Mouse (Mus musculus): ENCODE measurements around the gene Pdzph1. TPM values are rescaled to one million over a fixed set of nuclear protein-coding genes. Genes with fewer than 3 reads are reported as not detected.

The Pdzph1 gene
- total RNA-seq, 1 experiment, result 0.13 TPM

DNA sequence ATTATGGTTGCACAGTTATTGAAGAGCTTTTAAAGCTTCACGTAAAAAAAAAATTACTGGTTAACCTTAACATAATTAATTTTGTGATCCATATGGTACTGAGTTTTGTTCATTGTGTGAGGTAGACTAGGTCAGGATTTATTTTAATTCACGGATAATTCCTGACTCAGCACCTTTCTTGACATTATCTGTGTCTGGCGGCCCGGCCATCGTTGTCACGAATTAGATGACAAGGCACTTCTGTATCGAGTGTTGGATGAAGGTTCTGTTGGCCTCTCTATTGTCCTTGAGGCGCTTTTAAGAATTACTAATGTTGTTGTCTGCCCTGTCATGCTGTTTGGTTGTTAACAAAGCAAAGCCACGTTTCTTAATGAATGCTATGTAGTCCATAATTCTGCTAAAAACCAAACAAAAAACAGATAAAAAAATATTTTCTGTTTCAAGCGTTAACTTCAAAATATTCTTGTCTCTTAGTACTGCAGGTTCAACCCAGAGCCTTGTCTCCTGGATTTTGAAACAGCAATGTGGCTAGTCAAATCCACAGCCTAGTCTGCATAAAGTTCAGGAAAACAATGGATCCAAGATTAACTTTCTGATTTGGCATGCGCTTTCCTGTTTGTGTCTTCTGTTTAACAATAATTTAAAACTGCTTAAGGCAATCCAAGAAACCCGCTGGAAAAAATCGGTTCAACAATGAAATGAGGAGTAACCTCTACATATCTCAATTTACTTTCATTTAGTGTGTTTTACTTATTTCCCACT is 20.6 kb upstream of the Pdzph1 start:
- Histone ChIP-seq H3K36me3 (ENCODE audit: control insufficient read depth, insufficient read depth, low read length, poor library complexity, severe bottlenecking) (no peaks in the 10 kb centered on the region), H3K4me1 (ENCODE audit: control insufficient read depth in 2 of 2, insufficient read depth in 2 of 2, low read length in 2 of 2, poor library complexity in 1 of 2) (0 out of 4 replicates have a peak, but pooled peaks cover 0 to 2% of the 10 kb centered on the region in 2 experiments), H3K9ac (ENCODE audit: insufficient read depth, low read depth, low read length, poor library complexity, severe bottlenecking) (no peak overlapping the region), H3K4me3 (ENCODE audit: insufficient read depth in 1 of 2, low read depth in 1 of 2, low read length in 2 of 2, poor library complexity in 1 of 2, severe bottlenecking in 1 of 2) (no peak overlapping the region), H3K27ac (ENCODE audit: insufficient read depth, low read depth, low read length, poor library complexity, severe bottlenecking) (no peak overlapping the region), H3K9me3 (ENCODE audit: control insufficient read depth, insufficient read depth, low read depth, low read length) (no peaks in the 10 kb centered on the region)
- no peak for DNase-seq (ENCODE audit: low read depth, low spot score)
- in situ Hi-C loops (cut with MboI; ENCODE audit: low sequenced_read_pairs in 2 of 2, unreplicated experiment in 2 of 2), result no loop called here
- no peak for TF ChIP-seq CHD2 (IDR thresholded peaks at IDR 0.05; ENCODE audit: low read depth, low read length)
- no peak for TF ChIP-seq ZC3H11A (IDR thresholded peaks at IDR 0.05; ENCODE audit: borderline replicate concordance, low read depth, low read length)
- TF ChIP-seq MAFK (IDR thresholded peaks at IDR 0.05; ENCODE audit: insufficient read depth, low read depth, low read length), result peak; percentile 65; the same call in 1 of the 2 replicates
- TF ChIP-seq HCFC1 (IDR thresholded peaks at IDR 0.05; ENCODE audit: borderline replicate concordance, insufficient read depth, low read length), result no peak
- no peak for TF ChIP-seq ZNF384 (IDR thresholded peaks at IDR 0.05; ENCODE audit: low read depth, low read length)

DNA sequence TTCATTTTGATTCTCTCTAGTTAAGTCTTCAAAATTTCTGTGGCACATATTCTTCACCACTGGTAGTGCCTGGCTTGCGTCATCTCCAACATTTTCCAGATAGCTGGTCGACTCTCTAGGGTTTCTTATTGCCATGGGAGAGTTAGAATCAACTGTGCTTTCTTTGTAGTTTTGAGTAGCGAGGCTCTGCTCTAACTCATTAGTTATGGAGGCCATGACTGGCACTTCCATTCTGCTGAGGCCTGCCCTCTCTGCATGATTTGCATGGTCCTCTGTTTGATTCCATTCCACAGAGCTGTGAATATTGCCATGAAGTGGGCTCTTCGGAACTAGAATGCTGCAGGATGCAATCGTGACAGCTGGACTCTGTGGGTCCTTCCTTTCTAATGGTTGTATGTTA is 17.9 kb downstream of the Pdzph1 start:
- Histone ChIP-seq H3K9ac (ENCODE audit: insufficient read depth, low read depth, low read length, poor library complexity, severe bottlenecking) (no peak overlapping the region), H3K36me3 (ENCODE audit: control insufficient read depth, insufficient read depth, low read length, poor library complexity, severe bottlenecking) (no peaks in the 10 kb centered on the region), H3K4me3 (ENCODE audit: insufficient read depth in 1 of 2, low read depth in 1 of 2, low read length in 2 of 2, poor library complexity in 1 of 2, severe bottlenecking in 1 of 2) (no peak overlapping the region), H3K9me3 (ENCODE audit: control insufficient read depth, insufficient read depth, low read depth, low read length) (no peaks in the 10 kb centered on the region), H3K4me1 (ENCODE audit: control insufficient read depth in 2 of 2, insufficient read depth in 2 of 2, low read length in 2 of 2, poor library complexity in 1 of 2) (no peaks in the 10 kb centered on the region), H3K27ac (ENCODE audit: insufficient read depth, low read depth, low read length, poor library complexity, severe bottlenecking) (no peak overlapping the region)
- in situ Hi-C loops (cut with MboI; ENCODE audit: low sequenced_read_pairs in 2 of 2, unreplicated experiment in 2 of 2), result no loop called here
- no peak for DNase-seq (ENCODE audit: low read depth, low spot score)
- no peak for TF ChIP-seq ZNF384 (IDR thresholded peaks at IDR 0.05; ENCODE audit: low read depth, low read length)
- TF ChIP-seq CHD2 (IDR thresholded peaks at IDR 0.05; ENCODE audit: low read depth, low read length), result no peak
- no peak for TF ChIP-seq MAFK (IDR thresholded peaks at IDR 0.05; ENCODE audit: insufficient read depth, low read depth, low read length)
- no peak for TF ChIP-seq ZC3H11A (IDR thresholded peaks at IDR 0.05; ENCODE audit: borderline replicate concordance, low read depth, low read length)
- no peak for TF ChIP-seq HCFC1 (IDR thresholded peaks at IDR 0.05; ENCODE audit: borderline replicate concordance, insufficient read depth, low read length)

DNA sequence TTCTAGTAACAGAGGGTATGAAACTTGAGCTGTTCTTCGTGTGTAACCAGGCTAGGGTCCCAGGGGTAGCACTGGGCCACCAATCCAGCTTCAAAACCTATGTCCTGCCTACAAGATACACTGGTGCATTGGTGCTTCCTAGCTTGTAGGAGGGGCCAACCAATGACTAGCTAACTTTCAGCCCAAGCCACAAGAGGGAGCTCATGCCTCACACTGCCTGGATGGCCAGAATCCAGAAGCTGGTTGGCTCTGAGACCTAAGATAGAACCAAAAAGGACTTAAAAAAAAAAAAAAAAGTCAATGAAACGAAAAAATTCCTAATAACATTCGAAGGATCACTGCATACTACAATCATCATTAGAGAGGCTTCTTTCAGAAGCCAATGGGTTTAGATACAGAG is 31.3 kb downstream of the Pdzph1 start:
- no peak overlapping the region for H3K9ac ChIP-seq (ENCODE audit: insufficient read depth, low read depth, low read length, poor library complexity, severe bottlenecking)
- H3K27ac ChIP-seq (ENCODE audit: insufficient read depth, low read depth, low read length, poor library complexity, severe bottlenecking), result no peak overlapping the region
- no peaks in the 10 kb centered on the region for H3K36me3 ChIP-seq (ENCODE audit: control insufficient read depth, insufficient read depth, low read length, poor library complexity, severe bottlenecking)
- no peaks in the 10 kb centered on the region for H3K4me1 ChIP-seq (ENCODE audit: control insufficient read depth in 2 of 2, insufficient read depth in 2 of 2, low read length in 2 of 2, poor library complexity in 1 of 2)
- no peak overlapping the region for H3K4me3 ChIP-seq (ENCODE audit: insufficient read depth in 1 of 2, low read depth in 1 of 2, low read length in 2 of 2, poor library complexity in 1 of 2, severe bottlenecking in 1 of 2)
- in situ Hi-C loops (cut with MboI; ENCODE audit: low sequenced_read_pairs in 2 of 2, unreplicated experiment in 2 of 2), result no loop called here
- TF ChIP-seq ZNF384 (IDR thresholded peaks at IDR 0.05; ENCODE audit: low read depth, low read length), result peak; percentile 80
- TF ChIP-seq ZC3H11A (IDR thresholded peaks at IDR 0.05; ENCODE audit: borderline replicate concordance, low read depth, low read length), result peak; percentile 52
- TF ChIP-seq CHD2 (IDR thresholded peaks at IDR 0.05; ENCODE audit: low read depth, low read length), result no peak
- H3K9me3 ChIP-seq (ENCODE audit: control insufficient read depth, insufficient read depth, low read depth, low read length), result no peaks in the 10 kb centered on the region
- DNase-seq (ENCODE audit: low read depth, low spot score), result peak; percentile 42

DNA sequence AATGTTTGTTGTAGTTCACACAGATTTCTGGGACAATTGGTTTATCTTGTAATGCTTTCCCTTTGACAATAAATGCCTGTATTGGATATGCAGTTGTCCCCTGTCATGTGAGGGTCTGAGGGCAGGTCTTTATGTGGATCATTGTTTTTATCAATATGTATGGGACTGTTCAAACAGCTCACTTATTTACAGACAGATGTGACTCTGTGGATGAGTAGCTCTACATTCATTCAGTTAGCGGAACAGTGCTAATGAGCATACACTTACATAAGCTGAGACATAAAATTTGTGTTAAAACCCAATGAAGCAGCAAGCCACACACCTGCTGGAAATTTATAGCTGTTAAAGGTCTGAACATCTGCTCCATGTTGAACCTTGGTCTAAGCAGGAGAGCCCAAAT is 34.1 kb downstream of the Pdzph1 start:
- no peak for DNase-seq (ENCODE audit: low read depth, low spot score)
- TF ChIP-seq CHD2 (IDR thresholded peaks at IDR 0.05; ENCODE audit: low read depth, low read length) (no peak), HCFC1 (IDR thresholded peaks at IDR 0.05; ENCODE audit: borderline replicate concordance, insufficient read depth, low read length) (no peak), ZC3H11A (IDR thresholded peaks at IDR 0.05; ENCODE audit: borderline replicate concordance, low read depth, low read length) (no peak), MAFK (IDR thresholded peaks at IDR 0.05; ENCODE audit: insufficient read depth, low read depth, low read length) (no peak), ZNF384 (IDR thresholded peaks at IDR 0.05; ENCODE audit: low read depth, low read length) (no peak)
- Histone ChIP-seq H3K9ac (ENCODE audit: insufficient read depth, low read depth, low read length, poor library complexity, severe bottlenecking) (no peak overlapping the region), H3K9me3 (ENCODE audit: control insufficient read depth, insufficient read depth, low read depth, low read length) (no peaks in the 10 kb centered on the region), H3K27ac (ENCODE audit: insufficient read depth, low read depth, low read length, poor library complexity, severe bottlenecking) (no peak overlapping the region), H3K4me3 (ENCODE audit: insufficient read depth in 1 of 2, low read depth in 1 of 2, low read length in 2 of 2, poor library complexity in 1 of 2, severe bottlenecking in 1 of 2) (no peak overlapping the region), H3K36me3 (ENCODE audit: control insufficient read depth, insufficient read depth, low read length, poor library complexity, severe bottlenecking) (no peaks in the 10 kb centered on the region), H3K4me1 (ENCODE audit: control insufficient read depth in 2 of 2, insufficient read depth in 2 of 2, low read length in 2 of 2, poor library complexity in 1 of 2) (no peaks in the 10 kb centered on the region)
- in situ Hi-C loops (cut with MboI; ENCODE audit: low sequenced_read_pairs in 2 of 2, unreplicated experiment in 2 of 2), result no loop called here
